Mouse (Mus musculus) heart, postnatal 36 days (tissue): Measurements from ENCODE around the gene Nln. TPM values are rescaled to one million over a fixed set of nuclear protein-coding genes. Genes with fewer than 3 reads are reported as not detected.
A peak's percentile ranks its signal among the peaks of the same experiment; 100 is the strongest.

Experiments
- DNase-seq, 2 experiments: peaks; one replicate each; pipeline ENCODE4 v3.0.0; 2021 to 2022
- intact Hi-C: fragments of 180-260 bp; cut with DNase I; formaldehyde crosslinking; loops from one replicate; pipeline ENCODE4 v1.15.1; 2025
- total RNA-seq, 2 experiments: library from RNA; stranded (reverse); gene quantifications; 2 replicates each; pipeline ENCODE4 v1.2.3; 2021

Gene Nln
- 10 to 100 TPM; 10.6 to 14.8 TPM for total RNA-seq

DNA sequence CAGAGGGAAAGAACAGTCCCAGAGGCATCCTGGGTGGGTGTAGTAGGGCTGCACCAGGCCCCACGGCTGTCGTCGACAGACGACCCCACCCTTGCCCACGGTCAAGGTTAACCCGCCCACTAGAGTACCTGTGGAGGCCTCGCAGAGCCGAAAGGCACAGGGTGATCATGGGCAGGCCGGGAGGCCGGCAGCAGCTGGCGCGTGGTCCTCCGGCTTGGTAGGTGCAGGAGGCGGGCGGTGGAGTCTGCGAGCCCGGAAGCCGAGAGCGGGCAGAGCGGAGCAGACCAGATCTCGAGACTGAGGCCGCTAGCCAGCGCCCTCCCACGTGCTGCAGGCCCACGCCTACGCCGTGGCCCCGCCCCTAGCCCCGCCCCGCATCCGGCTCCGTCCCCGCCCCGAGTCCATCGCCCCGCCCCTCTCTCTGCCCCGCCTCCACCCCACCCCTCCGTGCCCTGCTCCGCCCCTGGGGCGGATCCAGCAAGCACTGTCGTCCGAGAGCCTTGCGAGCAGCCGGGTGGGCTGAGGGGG lies at the start of gene Nln, which contains the start of gene Sgtb:
TSS of gene Nln (minus strand) at position 327 of the 528 bp plus-strand sequence.
TSS of gene Sgtb (plus strand) at position 454 of the 528 bp plus-strand sequence.
- peak; percentile 77 to 84 for DNase-seq
- intact Hi-C loops, result loop anchor here (5.0 kb wide), 1 partner anchor 187 kb away; the partner anchor contains the start of gene Erbin

DNA sequence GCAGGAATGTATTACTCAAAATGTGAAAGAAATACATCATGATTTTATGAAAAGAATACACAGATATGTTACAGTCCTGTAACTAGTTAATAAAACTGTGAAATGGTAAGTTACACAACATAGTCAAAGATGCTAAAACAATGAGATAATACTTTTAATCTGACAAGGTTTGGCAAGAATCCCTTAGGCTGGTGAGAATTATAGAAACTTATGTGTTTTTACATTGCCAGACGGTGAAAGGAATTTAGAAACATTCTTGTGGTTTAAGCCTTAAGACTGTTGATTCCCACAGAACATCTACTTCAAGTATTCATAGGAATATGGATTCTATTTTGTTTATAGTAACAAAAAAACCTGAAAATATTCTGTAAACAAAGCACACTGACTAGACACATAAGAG lies 46.3 kb upstream of the Nln start:
- no peak for DNase-seq
- intact Hi-C loops, result no loop called here

DNA sequence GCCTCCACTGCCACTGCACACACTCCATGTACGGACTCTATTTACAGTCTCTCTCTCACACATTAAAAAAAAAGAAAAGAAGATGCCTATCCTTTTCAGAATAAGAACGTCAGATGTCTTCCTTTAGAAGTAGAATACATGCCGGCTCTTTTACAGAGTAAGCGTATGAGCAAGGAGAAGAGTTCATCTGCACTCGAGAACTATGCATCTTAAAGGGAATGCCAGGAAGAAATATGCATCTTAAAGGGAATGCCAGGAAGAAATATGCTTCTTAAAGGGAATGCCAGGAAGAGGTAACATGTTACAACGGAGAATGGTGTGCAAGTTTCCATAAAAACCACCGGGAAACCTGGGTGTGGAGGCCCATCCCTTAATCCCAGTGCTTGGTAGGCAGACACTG lies 45.7 kb upstream of the Nln start:
- intact Hi-C loops, result no loop called here
- DNase-seq, result no peak

DNA sequence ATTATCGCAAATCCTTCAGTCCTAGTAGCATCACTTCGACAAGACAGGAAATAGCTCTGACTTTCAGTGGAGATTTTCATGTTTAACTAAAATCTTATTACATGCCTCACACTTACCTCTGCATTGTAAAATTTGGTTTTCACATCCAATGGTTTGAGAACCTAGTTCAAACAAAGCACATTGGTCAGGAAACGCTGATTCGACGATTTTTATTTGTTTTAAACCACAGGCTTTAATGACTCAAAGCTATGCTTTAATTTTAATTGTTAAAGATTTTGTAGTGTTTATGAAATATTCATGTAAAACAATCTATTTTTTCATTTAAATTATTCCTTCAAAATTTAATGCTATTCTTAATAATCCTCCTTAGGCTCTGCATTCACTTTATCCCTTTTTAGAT lies 44.8 kb upstream of the Nln start:
- intact Hi-C loops, result no loop called here
- no peak for DNase-seq

DNA sequence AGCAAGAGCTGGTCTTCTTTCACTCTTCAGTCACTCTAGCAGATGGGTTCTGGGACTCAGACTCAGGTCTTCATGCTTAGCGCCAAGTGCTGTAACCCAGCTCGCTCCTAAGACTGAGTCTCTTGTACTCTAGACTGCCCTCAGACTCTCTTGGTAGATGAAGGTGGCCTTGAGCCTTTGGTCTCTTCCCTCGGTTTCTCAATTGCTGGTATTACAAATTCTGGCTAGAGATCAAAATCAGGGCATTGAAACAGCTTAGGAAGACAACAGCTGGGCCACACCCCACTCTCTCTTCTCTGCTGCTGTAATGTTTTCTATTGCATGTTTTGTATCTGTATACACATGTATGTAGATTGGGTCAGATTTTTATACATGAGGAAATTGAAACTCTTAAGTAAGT lies 36.2 kb upstream of the Nln start:
- DNase-seq, result no peak
- intact Hi-C loops, result no loop called here

DNA sequence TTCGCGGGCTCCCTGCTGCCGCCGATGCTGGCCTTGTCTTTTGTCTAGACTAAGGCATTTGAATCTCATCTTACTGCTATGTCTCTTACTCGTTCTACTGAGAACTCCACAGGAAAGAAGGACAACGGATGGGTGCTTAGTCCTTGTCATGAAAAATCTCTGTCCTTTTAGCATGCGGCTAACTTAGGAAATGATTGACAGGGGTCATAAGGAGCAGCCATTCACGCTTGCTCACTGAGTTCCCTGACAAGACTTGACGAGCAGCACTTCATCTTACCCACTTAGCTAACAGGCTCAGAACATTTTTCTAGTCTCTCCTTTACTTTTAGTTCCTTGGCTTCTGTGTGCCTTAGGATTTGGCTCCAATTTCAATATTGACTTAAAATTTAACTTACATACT lies 35.5 kb upstream of the Nln start:
- no peak for DNase-seq
- intact Hi-C loops, result no loop called here

DNA sequence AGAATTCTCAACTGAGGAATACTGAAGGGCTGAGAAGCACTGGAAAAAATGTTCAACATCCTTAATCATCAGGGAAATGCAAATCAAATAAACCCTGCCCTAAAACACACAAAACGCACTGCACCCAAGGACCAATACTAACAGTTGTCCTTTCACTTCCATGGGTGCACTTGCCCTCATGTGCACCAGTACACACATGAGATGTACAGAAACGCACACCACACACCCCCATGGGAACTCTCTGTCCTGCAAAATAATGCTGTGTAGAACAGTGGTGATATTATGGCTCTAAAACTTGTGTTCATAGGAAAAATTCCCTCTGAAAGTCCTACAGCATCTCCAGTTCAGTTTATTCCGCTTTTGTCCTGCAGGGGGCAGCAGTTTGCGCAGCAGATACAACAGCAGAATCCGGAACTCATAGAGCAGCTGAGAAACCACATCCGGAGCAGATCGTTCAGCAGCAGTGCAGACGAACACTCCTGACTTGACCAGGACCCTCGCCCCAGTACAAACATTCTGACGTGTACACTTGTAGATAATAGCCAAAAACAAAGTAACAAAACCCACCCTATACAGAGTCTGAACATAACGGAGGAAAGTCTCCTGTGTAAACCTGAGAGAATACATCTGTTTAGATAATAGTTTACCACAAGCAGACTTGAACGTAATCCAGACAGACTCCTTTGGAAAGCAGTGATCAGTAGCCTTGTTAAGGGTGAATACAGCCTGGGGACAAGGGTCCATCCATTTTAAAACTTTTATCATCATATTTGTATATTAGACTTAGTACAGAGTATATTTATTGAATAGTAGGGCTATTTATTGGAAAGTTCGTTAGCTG lies 30.2 kb upstream of the Nln start:
- intact Hi-C loops, result no loop called here
- DNase-seq, result peak; percentile 68 to 78

DNA sequence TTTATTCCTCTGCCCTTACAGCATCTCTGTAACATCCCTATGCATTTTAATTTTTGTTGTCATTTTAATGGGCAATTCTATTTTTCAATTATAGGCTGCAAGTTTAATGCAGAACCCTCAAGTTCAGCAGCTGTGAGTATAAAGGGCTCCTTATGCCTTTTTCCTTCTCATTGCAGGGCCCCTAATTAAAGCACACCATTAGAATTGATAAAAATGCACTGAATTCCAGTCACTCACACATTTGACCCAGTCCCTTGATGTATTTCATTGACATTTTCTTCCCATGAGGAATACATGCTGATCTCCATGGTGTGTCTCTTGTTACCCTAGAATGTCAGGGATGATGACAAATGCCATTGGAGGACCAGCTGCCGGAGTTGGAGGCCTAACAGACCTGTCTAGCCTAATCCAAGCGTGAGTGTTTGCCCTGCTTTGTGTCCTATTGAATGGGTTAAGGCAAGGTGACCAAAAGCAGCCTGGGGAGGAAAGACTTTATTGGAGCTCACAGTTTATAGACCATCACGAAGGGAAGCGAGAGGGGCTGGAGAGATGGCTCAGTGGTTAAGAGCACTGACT lies 25.2 kb upstream of the Nln start:
- no peak for DNase-seq
- intact Hi-C loops, result no loop called here

DNA sequence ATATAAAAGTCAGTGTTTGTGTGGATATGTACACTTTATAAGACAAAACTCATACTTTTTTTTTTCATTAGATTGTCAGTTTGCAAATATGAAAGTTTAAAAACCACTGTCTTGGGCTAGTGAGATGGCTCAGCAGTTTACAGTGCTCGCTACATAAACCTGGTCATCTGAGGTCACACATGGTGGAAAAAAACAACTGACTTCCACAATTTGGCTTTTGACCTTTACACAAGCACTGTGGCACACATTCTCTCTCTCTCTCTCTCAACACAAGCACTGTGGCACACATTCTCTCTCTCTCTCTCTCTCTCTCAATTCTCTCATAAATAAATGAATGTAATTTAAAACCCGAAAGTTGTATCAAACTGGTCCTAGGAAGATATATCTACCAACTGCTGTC lies 23.1 kb upstream of the Nln start:
- no peak for DNase-seq
- intact Hi-C loops, result no loop called here

DNA sequence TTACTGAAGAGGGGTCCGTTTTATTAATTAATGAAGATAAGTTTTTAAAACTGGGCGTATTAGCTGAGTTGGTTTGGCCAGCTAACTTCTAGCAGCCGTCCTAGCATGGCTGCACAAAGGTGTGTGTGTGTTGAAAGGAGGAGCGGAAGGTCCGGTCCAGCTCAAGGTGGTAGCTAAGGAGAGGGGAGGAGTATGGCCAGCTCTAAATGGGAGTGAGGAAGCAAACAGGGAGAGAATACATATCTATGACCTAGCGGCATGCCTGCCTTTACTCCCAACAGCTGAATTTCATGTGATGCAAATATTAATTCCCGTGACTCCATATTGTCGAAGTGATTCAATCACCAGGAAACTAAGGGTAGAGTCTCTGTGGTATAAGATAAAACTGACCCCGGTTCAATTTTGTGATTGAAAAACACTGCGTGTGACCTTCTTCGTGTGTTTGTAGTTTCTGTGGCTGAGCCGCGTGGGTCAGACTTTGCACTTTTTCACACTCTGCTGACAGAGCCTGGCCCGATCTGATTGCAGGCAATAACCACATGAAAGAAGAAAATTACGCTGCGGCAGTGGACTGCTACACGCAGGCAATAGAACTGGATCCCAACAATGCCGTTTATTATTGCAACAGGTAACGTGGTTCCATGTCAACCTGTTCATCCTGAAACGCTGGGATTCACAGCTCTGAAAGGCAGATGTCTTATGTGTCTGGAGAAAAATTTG lies 14.4 kb upstream of the Nln start:
- intact Hi-C loops, result no loop called here
- no peak for DNase-seq

DNA sequence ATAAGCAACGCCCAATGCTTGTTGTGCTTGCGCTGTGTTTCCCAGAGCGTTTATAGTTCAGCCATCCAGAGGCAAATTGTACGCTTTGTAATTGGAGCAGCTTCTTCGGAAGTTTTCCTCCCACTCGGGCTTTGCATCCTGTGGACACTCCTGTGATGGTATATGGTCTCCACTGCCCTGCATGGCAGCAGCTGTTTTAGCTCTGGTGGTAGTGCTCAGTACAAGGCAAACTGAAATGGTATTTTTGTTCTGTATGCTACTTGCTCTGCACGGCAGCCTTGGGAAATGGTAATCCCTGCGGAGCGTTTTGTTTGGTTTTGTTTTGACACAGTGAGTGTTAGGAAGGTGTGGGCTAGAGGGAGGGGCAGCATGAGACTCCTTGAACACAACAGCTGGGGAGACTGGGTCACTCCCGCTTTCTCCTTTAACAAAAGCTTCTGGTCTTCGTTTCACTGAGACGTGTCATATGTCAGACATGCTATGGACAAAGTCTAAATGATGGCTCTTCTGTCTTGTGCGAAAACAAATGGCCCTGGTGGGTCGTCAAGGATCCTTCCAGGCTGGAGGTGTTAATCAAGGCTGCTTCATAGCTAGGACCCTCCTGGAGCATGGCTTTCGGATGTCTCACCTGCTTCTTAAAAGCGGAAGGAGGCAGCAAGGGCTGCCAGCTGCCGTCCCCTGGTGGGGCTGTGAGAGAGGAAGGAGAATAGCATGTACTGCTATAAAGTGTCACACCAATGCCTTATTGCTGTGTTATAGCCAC lies 12.8 kb upstream of the Nln start:
- intact Hi-C loops, result no loop called here

DNA sequence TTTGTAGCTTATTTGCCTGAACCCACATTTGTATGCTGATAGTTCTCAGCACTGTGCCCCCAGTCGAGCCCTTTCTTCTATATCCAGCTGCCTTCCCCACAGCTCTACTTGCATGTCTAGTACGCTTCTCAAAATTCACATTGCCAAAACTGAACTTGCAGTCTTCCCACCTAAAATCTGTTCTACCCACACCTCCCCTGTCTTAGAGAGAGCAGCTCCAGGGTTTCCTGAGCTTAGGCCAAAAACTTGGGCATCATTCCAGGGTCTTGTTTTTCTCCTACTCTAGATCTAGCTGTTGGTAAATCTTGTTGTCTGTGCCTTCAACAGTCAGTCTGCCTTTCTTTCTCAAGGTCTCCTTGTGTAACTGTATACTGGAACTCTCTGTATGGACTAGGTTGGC lies 5.4 kb upstream of the Nln start:
- no peak for DNase-seq
- intact Hi-C loops, result no loop called here

More for the DNA sequence above, 12.8 kb upstream of the Nln start:
- no peak for DNase-seq

DNA sequence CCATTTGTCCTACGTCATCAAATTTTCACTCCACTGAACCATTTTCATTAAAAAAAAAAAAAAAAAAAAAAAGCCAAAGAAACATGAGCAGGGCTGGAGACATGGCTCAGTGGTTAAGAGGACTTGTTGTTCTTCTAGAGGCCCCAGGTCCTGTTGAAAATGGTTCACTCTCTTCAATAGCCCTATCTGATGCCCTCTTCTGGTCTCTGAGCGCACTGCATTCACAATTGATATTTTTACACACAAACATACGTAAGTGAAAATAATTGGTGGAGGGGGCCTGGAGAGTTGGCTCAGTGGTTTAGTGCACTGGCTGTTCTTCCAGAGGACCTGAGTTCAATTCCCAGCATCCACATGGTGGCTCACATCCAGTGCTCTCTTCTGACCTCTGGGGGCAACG lies 4.4 kb upstream of the Nln start:
- DNase-seq, result no peak
- intact Hi-C loops, result no loop called here

DNA sequence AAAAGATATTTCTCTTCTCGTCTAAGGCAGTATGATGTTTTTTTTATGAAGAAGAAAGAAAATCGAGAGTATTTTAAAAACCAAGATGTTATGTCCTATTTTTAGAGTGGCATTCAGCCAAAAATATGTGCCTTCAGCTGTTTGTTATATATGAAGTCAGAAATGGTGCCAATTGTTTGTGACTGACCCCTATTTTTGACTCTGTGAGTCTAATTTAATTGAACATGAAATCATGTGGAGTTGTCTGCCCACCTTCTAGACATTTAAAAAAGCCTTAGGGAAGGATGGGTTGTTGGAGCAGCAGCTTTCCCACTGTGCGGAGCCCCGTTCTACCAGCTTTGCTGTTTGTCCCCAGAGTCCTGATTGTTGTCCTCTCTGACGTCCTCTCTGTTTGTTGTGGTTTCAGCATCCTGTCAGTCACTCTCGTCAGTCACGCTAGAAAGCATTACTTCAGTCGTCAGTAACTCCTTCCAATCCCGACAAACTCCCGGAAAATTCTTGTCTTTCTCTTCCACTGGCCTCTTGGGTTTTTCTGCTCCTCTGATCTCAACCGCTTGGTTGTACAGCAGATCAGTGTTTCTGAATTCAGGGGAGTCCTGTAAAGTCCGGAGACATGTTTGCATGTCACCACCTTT lies 3.0 kb upstream of the Nln start:
- no peak for DNase-seq
- intact Hi-C loops, result no loop called here

DNA sequence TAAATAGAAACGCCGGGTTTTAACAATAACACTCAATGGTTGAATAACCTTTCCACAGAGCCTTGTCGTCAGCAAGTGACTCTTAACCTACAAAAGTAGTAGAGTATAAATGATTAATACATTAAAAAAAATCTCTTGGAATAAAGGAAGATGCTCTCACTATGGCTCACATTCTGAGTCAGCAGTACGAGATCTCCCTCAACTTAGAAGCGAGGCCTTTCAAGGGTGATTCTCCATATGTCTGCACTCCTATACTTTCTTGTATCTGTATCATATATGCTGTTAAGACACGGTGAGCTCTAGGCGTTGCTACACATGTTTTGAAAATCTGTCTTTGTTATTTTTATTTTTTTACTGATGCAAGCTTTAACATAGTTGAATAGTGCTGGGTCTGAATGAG lies 1.1 kb upstream of the Nln start:
- no peak for DNase-seq
- intact Hi-C loops, result no loop called here

DNA sequence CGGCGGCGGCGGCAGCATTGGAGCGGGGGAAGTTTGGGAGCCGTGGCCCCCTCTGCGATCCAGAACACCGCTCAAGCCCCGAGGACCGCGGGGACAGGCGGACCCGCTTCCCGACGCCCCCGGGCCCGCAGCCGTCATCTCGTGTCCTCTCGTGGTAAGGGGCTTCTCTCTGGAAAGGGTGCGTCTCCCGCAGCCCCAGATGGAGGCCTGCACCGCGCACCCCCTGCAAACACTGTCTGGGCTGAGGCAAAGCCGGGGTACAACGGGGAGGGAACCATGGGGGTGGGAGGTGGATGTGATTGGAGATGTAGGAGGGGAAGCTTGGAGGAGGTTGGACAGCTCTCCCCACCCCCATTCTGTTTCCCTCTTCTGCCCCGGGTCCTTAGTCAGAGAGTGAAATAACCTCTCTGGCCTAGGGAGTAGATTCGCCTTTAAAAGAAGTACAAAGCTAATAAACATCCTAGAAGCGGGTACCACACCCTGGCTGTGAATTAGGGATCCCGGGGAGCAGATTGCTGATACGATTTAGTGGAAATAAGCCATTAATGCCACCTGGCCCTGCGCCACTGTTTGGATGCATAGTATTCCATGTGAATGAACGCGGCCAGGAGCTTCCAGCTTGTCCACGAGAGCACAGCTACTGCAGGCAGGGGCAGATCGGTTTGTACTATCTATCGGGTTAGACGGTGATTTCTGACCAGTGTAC lies 555 bp upstream of the Nln start:
- peak in 1 of 2 experiments; percentile 39 for DNase-seq
- intact Hi-C loops, result loop anchor here (5.0 kb wide), 1 partner anchor 188 kb away; the partner anchor contains the start of gene Erbin

DNA sequence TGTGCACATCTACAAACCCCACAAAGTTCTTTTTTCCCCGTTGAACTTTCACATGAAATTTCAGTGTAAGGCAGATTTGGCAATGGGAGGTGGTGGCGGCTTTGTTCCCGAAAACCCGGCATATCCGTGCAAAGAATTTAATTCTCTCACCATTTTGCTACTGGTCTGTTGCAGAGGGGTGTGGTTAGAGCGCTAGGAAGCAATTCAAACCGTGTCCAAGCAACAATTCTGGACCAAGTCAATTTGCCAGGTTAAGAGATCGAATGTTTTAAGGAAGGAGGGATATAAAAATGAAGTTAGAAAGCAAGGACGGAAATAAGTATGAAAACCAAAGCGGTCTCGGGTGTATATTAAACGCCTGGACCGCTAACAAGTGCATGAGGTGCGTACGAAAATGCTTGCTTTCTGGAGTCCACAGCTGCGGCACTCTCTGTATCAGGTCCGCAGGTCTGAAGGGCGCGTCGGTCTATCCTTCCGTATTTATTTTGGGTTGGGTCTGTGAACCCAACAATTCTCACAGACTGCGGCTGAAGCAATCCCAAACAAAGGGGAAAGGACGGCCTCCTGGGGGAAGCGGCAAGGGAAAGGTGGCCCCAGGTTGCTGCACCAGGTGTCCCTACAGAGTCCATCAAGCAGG lies 645 bp downstream of the Nln start:
- intact Hi-C loops, result loop anchor here (5.0 kb wide), 1 partner anchor 186 kb away; the partner anchor contains the start of gene Erbin
- DNase-seq, result peak; percentile 6 to 17

DNA sequence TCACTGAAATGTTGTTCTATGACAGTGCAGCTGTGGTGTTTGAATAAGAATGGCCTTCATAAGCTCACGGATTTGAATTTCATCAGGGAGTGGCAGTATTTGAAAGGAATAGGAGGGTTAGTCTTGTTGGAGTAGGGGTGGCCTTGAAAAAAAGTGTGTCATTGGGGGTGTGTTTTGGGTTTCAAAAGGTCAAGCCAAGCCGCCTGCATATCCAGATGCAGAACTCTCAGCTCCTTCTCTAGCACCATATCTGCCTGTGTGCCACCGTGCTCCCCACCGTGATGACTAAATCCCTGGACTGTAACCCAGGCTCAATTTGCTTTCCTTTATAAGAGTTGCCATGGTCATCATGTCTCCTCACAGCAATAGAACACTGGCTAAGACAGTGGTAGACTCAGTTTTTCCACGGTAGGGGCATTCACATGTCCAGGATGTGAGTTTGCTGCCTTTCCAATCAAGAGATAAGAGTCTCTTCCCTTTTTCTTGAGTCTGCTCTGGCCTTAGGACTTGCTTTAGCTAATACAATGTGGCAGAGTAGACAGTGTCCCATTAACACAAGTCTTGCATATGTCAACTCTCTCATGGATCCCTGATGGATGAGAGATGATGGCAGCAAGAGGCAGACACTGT lies 7.7 kb downstream of the Nln start:
- intact Hi-C loops, result no loop called here

More for the DNA sequence above, 7.7 kb downstream of the Nln start:
- no peak for DNase-seq
